Mouse (Mus musculus) brain, embryonic 14.5 days (tissue): Measurements from ENCODE around the gene Taf9. TPM values are rescaled to one million over a fixed set of nuclear protein-coding genes. Genes with fewer than 3 reads are reported as not detected.
A peak's percentile ranks its signal among the peaks of the same experiment; 100 is the strongest.

Experiments
- DNase-seq: peaks from one replicate; pipeline ENCODE4 v3.0.0-alpha.2; 2011; ENCODE audit warnings: low read depth
- CTCF ChIP-seq: fragments of 200-500 bp; IDR thresholded peaks from 2 replicates; pipeline ENCODE4 v1.5.1; 2012; ENCODE audit warnings: inconsistent platforms, mild to moderate bottlenecking, moderate library complexity, borderline replicate concordance; ENCODE audit not compliant: insufficient read depth, insufficient read length; ENCODE audit errors: extremely low read depth
- POLR2A ChIP-seq: fragments of 200-500 bp; IDR thresholded peaks from 2 replicates; pipeline ENCODE4 v1.6.1; 2012; ENCODE audit warnings: mild to moderate bottlenecking, inconsistent platforms, borderline replicate concordance; ENCODE audit not compliant: poor library complexity, insufficient read depth, insufficient read length, severe bottlenecking; ENCODE audit errors: extremely low read depth
- polyA plus RNA-seq: library from polyadenylated mRNA; depleted of rRNA; stranded (reverse); fragments of >200 nt; gene quantifications from 2 replicates; pipeline ENCODE4 v1.2.3, GENCODE M21; 2012; rRNA removed

Gene Taf9
- polyA plus RNA-seq: 22.4 and 26.8 TPM in 2 replicates

DNA sequence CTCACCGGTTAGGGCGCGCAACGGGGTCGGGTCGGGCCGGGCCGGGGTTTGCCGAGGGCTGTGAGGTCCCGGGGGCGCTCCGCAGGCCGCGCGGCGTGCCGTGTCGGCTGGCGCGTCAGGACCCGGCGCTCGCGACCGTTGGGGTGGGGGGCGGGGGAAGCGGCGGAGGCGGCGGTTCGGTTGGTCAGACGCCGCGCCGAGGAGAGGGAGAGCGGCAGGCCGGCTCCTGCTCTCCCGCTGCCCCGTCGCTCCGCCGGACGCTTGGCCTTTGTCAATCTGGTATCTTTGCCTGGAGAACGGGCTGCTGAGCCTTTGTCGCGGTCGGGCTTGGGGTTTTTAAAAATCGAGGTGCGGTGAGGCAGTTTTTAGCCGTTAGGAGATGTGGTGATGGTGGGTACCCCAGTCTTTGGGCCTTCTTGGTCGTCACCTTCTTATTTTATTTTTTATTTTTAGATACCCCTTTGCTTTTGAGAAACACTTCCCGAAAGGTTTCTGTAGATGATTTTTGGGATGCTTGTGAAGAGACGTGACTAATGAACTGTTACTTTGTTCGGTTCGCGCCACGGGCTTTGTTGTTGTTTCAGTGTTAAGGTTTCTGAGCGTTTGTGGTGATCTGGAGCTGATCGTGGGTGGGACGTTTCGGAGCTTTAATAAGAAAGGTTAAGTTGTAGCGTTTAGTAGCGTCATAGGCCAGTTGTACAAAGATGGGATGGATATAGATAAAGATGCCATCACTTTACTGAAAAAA, at the start of gene Taf9:
TSS of gene Taf9 (plus strand) at position 141 of the 748 bp plus-strand sequence.
- TF ChIP-seq POLR2A (no peak), CTCF (no peak)
- DNase-seq: no peak

DNA sequence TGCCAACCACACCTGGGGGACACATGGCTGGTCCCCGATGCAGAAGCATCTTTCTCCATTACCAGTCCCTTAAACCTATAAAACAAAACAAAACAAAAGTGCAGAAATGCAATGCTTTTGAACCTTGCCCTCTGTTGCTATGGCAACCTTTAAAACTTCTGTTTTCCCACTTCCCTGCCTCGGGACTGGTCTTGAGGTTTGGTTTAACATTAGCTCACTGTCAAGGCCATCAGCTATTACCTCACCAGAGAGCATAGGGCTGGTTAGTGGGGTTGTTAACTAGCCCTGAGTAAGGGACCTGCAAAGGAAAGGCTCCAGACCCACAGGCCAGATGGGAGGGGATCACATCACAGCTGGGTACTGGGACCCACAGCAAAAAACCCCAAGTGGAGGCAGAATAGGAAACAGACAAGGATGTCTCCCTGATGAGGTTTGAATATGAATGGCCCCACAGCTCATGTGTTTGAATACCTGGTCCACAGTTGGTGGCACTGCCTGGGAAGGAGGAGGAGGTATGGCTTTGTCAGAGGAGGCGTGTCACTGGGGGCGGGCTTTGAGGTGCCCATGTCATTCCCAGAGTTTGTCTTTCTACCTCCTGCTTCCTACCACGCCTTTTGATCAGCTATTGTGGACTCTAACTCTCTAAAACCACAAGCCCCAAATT, 49.0 kb upstream of the Taf9 start:
- DNase-seq: no peak
- TF ChIP-seq POLR2A: no peak
- no peak for TF ChIP-seq CTCF

DNA sequence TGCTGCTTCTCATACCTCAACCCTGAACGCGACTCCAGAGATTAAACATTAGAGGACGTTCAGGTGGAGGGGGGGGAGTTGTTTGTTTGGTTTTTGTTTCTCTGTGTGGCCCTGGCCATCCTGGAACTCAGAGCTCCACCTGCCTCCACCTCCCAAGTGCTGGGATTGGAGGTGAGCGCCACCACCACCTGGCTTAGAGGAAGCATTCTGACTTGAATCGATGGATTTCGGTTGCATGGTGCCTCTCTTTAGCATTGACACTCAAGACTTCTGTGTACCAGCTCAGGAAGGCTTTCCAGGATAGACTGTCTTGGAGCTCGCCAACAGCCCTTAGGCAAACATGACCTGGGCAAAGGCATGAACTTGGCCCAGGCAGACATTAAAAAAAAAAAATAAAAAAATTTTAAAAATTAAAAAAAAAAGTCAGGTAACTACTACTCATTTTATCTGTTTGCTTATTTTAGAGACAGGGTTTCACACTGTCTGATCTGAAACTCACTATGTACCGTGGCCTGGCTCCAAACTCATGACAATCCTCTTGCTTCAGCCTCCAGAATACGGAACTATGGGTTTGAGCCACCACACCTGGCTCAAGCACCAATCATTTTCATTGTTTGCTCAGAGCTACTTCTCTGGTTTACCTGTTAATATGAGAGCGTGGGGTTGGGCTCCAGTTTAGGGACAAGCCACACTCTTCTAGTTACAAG, 48.2 kb upstream of the Taf9 start:
- TF ChIP-seq POLR2A: no peak
- TF ChIP-seq CTCF: no peak
- DNase-seq: no peak

DNA sequence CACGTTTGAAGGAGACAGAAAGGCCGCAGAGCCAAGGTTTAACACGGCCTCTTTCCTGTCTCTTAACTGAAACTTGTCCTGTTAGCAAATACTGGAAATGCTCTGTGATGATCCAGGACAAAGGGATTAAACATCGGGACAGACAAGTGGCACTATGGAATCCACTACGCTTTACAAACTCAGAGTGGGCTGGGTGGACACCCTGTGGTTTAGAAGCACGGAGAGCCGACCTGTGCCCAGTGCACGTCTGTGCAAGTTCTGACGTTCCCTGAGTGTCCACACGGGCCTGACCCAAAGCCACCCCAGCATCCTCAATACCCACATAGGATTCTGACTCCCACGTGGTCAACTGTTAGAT, 47.7 kb upstream of the Taf9 start:
- TF ChIP-seq POLR2A (no peak), CTCF (no peak)
- DNase-seq: no peak

DNA sequence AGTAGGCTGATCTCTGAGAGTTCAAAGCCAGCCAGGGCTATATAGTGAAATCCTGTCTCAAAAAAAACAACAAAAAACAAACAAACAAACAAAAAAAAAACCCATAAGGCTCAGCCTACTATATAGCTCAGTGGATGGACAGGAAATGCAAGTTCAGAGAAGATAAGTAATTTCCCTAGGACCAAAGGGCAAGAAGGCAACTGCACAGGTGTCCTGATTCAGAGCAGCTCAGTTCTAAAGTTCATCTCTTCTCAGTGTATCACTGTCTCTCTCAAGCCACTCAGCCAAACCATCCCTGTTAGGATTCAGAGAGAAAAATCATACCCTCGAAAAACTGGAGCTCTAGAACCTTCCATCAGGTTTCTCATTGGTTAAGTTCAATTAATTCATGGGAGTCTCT, 45.5 kb upstream of the Taf9 start:
- TF ChIP-seq POLR2A (no peak), CTCF (no peak)
- no peak for DNase-seq

DNA sequence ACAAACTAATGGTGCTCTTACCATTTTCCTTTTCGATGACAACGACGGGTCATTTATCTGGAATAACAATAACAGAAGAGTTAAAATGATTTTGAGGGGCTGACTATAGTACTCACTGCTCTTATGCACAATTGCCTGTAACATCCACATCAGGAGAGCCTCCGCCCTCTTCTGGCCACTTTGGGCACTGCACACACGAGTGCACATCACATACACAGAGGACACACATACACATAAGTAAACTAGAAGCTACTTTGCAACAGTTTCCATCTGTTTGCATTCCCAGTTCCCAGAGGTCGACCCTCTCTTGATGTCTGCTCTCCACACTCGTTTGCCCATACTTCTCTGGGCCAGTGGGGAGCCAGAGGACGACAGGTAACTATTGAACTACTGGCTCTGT, 43.6 kb upstream of the Taf9 start:
- TF ChIP-seq CTCF (0 out of 2 replicates have a peak, but pooled peaks have one; percentile 11), POLR2A (no peak)
- DNase-seq: no peak

DNA sequence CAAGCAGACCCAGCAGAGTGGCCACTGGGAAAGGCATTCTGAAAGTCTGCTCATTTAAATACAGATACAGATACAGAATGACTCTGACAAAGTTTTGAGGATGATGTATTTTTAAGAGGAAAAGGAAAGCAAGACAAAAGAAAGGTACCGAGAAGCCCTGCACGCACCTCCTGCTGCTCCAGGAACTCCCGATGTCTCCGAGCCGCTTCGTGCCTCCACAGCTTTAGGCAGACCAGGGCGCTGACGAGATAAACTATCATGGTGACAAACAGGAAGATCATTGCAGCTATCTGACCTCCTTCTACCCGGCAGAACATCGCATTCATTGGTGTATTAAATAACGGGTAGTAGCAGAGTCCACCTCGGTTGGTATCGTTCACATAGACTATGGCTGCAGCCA, 40.1 kb upstream of the Taf9 start:
- DNase-seq: no peak
- TF ChIP-seq POLR2A (no peak), CTCF (no peak)

DNA sequence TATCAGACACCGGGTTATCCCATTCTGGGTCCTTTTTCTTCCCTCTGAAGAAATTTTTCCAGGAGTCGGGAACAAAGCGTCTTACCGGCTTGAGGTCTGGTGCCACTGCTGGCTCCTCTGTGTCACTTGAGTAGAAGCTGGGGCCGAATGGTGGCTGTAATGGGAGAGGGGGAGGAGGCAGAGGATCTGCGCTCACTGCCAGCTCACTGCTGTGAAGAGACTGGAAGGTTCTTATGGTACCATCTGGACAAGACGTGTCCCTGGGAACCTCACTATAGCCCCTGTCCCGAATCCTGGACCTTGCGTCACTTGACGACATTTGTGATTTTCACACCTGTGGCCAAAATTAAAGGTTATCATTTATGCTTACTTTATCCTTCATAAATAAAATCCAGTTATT, 39.1 kb upstream of the Taf9 start:
- DNase-seq: no peak

DNA sequence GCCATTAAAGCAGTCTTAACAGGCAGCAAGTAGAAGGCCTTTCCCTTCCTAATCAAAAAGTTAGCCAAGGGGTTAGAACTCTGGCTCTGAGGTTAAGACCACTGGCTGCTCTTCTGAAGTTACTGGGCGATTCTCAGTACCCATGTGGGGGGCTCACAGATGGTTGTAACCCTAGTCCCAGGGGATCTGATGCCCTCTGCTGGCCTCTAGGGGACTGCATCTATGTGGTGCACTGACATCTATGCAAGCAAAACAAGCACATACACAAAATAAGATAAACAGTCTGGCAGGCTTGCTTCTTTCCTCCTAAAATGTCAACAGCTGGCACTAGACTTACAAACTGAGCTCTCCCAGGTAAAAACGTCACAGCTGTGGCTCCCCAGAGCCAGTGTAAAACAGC, 38.5 kb upstream of the Taf9 start:
- no peak for DNase-seq
- TF ChIP-seq POLR2A: no peak
- no peak for TF ChIP-seq CTCF

More for the DNA sequence above, 39.1 kb upstream of the Taf9 start:
- TF ChIP-seq POLR2A (no peak), CTCF (no peak)

DNA sequence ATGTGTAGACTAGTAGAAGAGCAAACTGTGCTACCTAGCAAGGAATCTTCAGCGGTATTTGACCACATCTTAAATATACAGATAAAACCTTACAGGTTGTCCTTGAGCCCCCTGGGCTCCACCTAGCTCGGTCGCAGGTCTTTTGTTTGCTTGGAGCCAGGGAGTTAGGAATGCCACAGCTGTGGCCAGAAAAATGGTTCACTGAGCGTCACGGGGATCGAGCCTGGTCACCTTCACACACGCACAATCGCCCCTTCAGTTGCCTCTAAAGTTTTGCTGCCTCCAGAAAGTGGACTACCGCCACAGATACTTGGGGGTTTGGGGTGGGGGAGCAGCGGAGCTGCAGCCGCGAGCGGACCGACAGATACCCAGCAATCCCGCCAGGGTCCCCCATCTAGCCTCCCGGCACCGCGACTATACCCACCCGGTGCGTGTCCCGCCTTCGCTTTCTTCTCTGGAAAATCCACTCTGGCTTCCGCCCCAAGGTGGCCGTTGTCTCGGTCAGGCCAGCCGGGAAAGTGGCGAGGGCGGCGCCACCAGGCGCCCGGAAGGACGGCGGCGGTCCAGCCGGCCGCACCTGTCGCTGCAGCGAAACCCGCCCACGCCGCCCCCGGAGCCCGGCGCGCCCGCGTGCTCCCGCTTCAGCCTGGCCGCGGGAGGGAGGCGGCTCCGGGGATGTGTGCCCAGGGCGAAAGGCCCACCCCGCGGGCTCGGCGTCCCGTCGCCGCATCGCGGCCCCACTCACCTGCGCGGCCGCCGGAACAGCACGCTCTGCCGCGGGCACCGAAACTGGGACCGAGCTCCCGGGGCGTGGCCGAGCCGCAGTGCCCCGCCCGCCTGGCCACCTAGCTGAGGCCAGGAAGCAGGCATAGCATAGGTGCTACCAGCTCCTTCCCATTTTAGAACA, 34.9 kb upstream of the Taf9 start, which contains the start of gene Marveld2:
TSS of gene Marveld2 (minus strand) at position 791 of the 907 bp plus-strand sequence.
- DNase-seq: peak; percentile 13
- TF ChIP-seq CTCF: no peak
- TF ChIP-seq POLR2A: no peak
